Mouse (Mus musculus): ENCODE data around the gene Neu3. TPM values are rescaled to one million over a fixed set of nuclear protein-coding genes. Genes with fewer than 3 reads are reported as not detected.

Neu3 gene
- polyA plus RNA-seq, 1 experiment from 2014 or later, result 2.3 TPM

GRCm38 (mm10) chr7:99785553-99785952 lies 42.7 kb downstream of the Neu3 start:
- H3K27ac ChIP-seq, result no peak overlapping the region
- no peaks in the 10 kb centered on the region for H3K36me3 ChIP-seq
- no peak for ATAC-seq (ENCODE audit: low FRiP score)
- H3K9me3 ChIP-seq (replicated peaks), result no peaks in the 10 kb centered on the region
- WGBS, result 89% methylated on average over 3 of the region's 3 CpGs
- H3K4me3 ChIP-seq, result no peak overlapping the region
- H3K4me2 ChIP-seq (replicated peaks), result no peak overlapping the region
- peaks cover 19% of the 10 kb centered on the region for H3K4me1 ChIP-seq
- no peak overlapping the region for H3K9ac ChIP-seq
- no peaks in the 10 kb centered on the region for H3K27me3 ChIP-seq

- H3K9me3 ChIP-seq (replicated peaks), result no peaks in the 10 kb centered on the region
- 79% methylated on average over 7 of the region's 7 CpGs for WGBS
- H3K4me1 ChIP-seq, result peaks cover 15% of the 10 kb centered on the region
- no peak overlapping the region for H3K27ac ChIP-seq
- H3K4me2 ChIP-seq (replicated peaks), result no peak overlapping the region
- no peak overlapping the region for H3K4me3 ChIP-seq
- H3K9ac ChIP-seq, result no peak overlapping the region
- H3K36me3 ChIP-seq, result no peaks in the 10 kb centered on the region
- no peak for ATAC-seq (ENCODE audit: low FRiP score)
- no peaks in the 10 kb centered on the region for H3K27me3 ChIP-seq
Measured at GRCm38 (mm10) chr7:99783421-99783820, 44.8 kb downstream of the Neu3 start.

- H3K27me3 ChIP-seq, result no peaks in the 10 kb centered on the region
- ATAC-seq (ENCODE audit: low FRiP score), result no peak
- WGBS, result 81% methylated on average over 2 of the region's 2 CpGs
Measured at GRCm38 (mm10) chr7:99781916-99782315, 46.3 kb downstream of the Neu3 start.

GRCm38 (mm10) chr7:99781385-99781784 lies 46.8 kb downstream of the Neu3 start:
- no peak for ATAC-seq (ENCODE audit: low FRiP score)
- no peaks in the 10 kb centered on the region for H3K36me3 ChIP-seq

More at GRCm38 (mm10) chr7:99781916-99782315, 46.3 kb downstream of the Neu3 start:
- H3K36me3 ChIP-seq, result no peaks in the 10 kb centered on the region
- no peak overlapping the region for H3K4me2 ChIP-seq (replicated peaks)
- no peaks in the 10 kb centered on the region for H3K9me3 ChIP-seq (replicated peaks)
- H3K9ac ChIP-seq, result no peak overlapping the region
- H3K4me3 ChIP-seq, result no peak overlapping the region
- H3K27ac ChIP-seq, result no peak overlapping the region
- peaks cover 2% of the 10 kb centered on the region; the same call in 1 of the 2 replicates for H3K4me1 ChIP-seq

GRCm38 (mm10) chr7:99763207-99763606 lies 65.0 kb downstream of the Neu3 start, which contains the start of gene Olfr521:
Gene Olfr521 (plus strand): TSS chr7:99763507.
- Histone ChIP-seq H3K36me3 (no peaks in the 10 kb centered on the region), H3K9ac (no peak within 1 kb of the TSS), H3K4me2 (replicated peaks) (no peak within 1 kb of the TSS), H3K9me3 (replicated peaks) (peaks cover 20% of the 10 kb centered on the region), H3K27me3 (no peaks in the 10 kb centered on the region), H3K4me1 (no peaks in the 10 kb centered on the region), H3K4me3 (no peak within 1 kb of the TSS), H3K27ac (no peak within 1 kb of the TSS)
- 96% methylated on average over 2 of the region's 2 CpGs for WGBS
- no peak for ATAC-seq (ENCODE audit: low FRiP score)

More at GRCm38 (mm10) chr7:99781385-99781784, 46.8 kb downstream of the Neu3 start:
- no peak overlapping the region for H3K4me2 ChIP-seq (replicated peaks)
- no peaks in the 10 kb centered on the region for H3K4me1 ChIP-seq
- no peak overlapping the region for H3K9ac ChIP-seq
- WGBS, result 79% methylated on average over 5 of the region's 5 CpGs
- H3K27me3 ChIP-seq, result no peaks in the 10 kb centered on the region
- H3K4me3 ChIP-seq, result no peak overlapping the region
- H3K9me3 ChIP-seq (replicated peaks), result no peaks in the 10 kb centered on the region
- no peak overlapping the region for H3K27ac ChIP-seq

Other genes starting within 250 kb of the Neu3 start
- gene Tpbgl, start 201.3 kb downstream of the Neu3 start, polyA plus RNA-seq (2016; fragmentation: Nextera tagmentation; extraction: Ambion mirVana), result 1.6 and 2.2 TPM in 2 replicates
- gene Slco2b1, start 117.1 kb downstream of the Neu3 start, polyA plus RNA-seq (2016; fragmentation: Nextera tagmentation; extraction: Ambion mirVana), result 3.2 and 3.8 TPM in 2 replicates
- not detected in 2 replicates for gene Olfr520, start 98.1 kb downstream of the Neu3 start, polyA plus RNA-seq (2016; fragmentation: Nextera tagmentation; extraction: Ambion mirVana)
- not detected in 2 replicates for gene Olfr521, start 64.9 kb downstream of the Neu3 start, polyA plus RNA-seq (2016; fragmentation: Nextera tagmentation; extraction: Ambion mirVana)
- 0.44 and 0.94 TPM in 2 replicates for gene Xrra1, start 30.7 kb upstream of the Neu3 start, polyA plus RNA-seq (2016; fragmentation: Nextera tagmentation; extraction: Ambion mirVana)
- gene Spcs2, start 35.0 kb upstream of the Neu3 start, polyA plus RNA-seq (2016; fragmentation: Nextera tagmentation; extraction: Ambion mirVana), result 352 and 354 TPM in 2 replicates
- gene Rnf169, start 152.0 kb upstream of the Neu3 start, polyA plus RNA-seq (2016; fragmentation: Nextera tagmentation; extraction: Ambion mirVana), result 6.7 and 7.0 TPM in 2 replicates
- 0.34 and 0.42 TPM in 2 replicates for gene Chrdl2, start 177.8 kb upstream of the Neu3 start, polyA plus RNA-seq (2016; fragmentation: Nextera tagmentation; extraction: Ambion mirVana)

All from hindbrain, embryonic 12.5 days (tissue).